Mouse (Mus musculus) layer of hippocampus, adult 2 months (tissue): ENCODE data around the gene Dnm3. TPM values are rescaled to one million over a fixed set of nuclear protein-coding genes. Genes with fewer than 3 reads are reported as not detected.

Experiments used
- DNase-seq, 2 experiments: peaks; one replicate each; pipeline ENCODE4 v3.0.0; 2022; ENCODE audit warnings: low spot score in 2 of 2
- H3K27ac ChIP-seq: fragments of 200-600 bp; 2 replicates; pipeline ENCODE4 v1.8.1; 2022
- H3K4me3 ChIP-seq: fragments of 200-600 bp; 2 replicates; pipeline ENCODE4 v1.8.1; 2022; ENCODE audit warnings: mild to moderate bottlenecking
- CTCF ChIP-seq: fragments of 200-600 bp; conservative IDR thresholded peaks from 2 replicates; pipeline ENCODE4 v1.8.1; 2022; ENCODE audit warnings: antibody characterized with exemption, mild to moderate bottlenecking, moderate library complexity
- total RNA-seq, 2 experiments: library from RNA; stranded (reverse); gene quantifications; 2 replicates each; pipeline ENCODE4 v1.2.3; 2021

Gene Dnm3
- total RNA-seq, 2 experiments from 2014 or later: 78.5 to 79.1 TPM

DNA sequence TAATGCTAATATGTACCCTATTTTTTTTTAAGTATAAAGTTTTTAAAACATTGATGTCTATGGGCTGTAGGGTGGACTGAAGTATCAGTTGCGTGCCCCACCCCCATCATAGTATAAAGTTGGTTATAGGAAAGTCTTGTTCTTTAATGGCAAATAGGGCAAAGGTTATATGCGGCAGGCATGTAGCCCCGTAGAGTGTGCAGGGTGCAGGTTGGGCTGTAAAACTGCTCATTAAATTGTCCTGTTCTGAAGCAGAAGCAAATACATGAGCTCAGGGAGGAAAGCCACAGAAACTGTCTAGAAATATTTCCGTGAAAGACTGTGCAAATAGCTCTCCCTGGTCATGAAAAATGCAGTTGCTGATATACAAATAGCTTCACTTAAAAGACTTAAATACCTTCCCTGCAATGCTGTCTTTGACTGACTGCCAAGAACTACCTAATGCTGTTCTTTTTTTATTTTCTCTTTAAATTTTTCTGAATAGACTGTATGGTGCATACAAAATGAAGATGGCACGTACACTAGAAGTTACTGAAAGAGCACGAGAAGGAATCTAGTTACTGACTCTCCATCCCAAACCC is 440.6 kb downstream of the Dnm3 start:
- TF ChIP-seq CTCF: no peak
- DNase-seq: no peak
- peak overlapping the region; percentile 19; the same call in 1 of the 2 replicates for H3K27ac ChIP-seq
- no peak overlapping the region for H3K4me3 ChIP-seq

GRCm38 (mm10) chr1:162036461-162036835 is 441.4 kb downstream of the Dnm3 start:
- no peak for TF ChIP-seq CTCF
- Histone ChIP-seq H3K27ac (0 out of 2 replicates have a peak overlapping the region, but pooled peaks have one; percentile 10), H3K4me3 (no peak overlapping the region)
- DNase-seq: no peak

DNA sequence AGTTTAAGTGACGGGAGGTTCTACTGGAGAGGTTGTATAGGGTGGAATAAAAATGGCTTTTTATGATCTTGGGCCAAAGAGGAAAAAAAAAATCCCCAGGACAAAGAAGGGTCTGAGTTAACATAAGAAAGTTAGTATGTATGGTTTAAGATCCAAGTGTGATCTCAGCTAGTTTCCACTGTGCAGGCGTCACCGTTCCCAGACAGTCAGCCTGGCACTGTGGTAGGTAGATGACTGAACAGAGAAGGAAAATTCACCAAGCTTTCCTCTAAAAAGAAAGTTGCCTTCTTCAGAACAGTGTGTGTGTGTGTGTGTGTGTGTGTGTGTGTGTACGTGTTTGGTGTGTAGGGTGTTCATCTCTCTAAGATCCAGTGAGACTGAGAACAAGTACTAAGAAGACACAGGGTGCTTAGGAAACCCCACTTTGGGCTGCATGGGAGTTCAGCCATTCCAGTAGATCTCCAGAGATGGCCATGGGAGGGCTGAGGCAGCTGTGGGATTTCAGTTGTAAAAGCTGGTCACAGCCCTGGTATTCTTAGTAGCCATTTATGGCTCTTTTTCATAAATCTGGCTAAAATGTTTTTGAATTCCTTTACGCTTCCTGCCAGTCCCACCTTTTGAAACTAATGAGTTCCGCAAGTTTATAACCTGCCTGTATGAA is 441.9 kb downstream of the Dnm3 start:
- no peak for DNase-seq
- no peak for TF ChIP-seq CTCF
- Histone ChIP-seq H3K27ac (no peak overlapping the region), H3K4me3 (no peak overlapping the region)

GRCm38 (mm10) chr1:162023681-162024270 is 454.1 kb downstream of the Dnm3 start:
- no peak for TF ChIP-seq CTCF
- no peak for DNase-seq
- Histone ChIP-seq H3K27ac (no peak overlapping the region), H3K4me3 (no peak overlapping the region)

GRCm38 (mm10) chr1:162020766-162021165 is 457.1 kb downstream of the Dnm3 start:
- TF ChIP-seq CTCF: no peak
- Histone ChIP-seq H3K27ac (no peak overlapping the region), H3K4me3 (no peak overlapping the region)
- no peak for DNase-seq

- DNase-seq: no peak
- TF ChIP-seq CTCF: no peak
- H3K4me3 ChIP-seq: no peak overlapping the region
- H3K27ac ChIP-seq: no peak overlapping the region
Observed at GRCm38 (mm10) chr1:162020303-162020731, 457.5 kb downstream of the Dnm3 start.

- no peak overlapping the region for H3K27ac ChIP-seq
- no peak for DNase-seq
- H3K4me3 ChIP-seq: no peak overlapping the region
- no peak for TF ChIP-seq CTCF
Observed at GRCm38 (mm10) chr1:162018601-162018977, 459.2 kb downstream of the Dnm3 start.

GRCm38 (mm10) chr1:162017975-162018600 is 459.7 kb downstream of the Dnm3 start:
- Histone ChIP-seq H3K27ac (no peak overlapping the region), H3K4me3 (no peak overlapping the region)
- no peak for TF ChIP-seq CTCF
- no peak for DNase-seq

DNA sequence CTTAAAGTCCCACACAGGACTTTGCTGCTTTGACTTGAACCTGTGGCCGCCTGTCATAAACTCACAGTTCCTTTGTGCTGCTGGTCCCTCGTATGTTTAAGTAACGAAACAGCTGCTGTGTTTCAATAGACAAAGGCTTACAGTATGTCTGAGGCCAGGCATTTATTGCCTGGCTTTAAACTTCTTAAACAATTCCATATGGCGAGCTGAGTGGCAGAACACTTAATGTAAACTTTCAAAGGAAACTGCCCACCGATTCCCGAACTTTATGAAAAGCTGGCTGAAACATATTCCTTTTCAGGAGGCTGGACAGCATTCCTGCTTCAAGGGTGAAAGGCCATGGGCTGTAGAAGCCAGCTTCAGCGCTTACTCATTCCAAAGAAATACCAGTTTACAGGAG is 460.9 kb downstream of the Dnm3 start:
- H3K27ac ChIP-seq: no peak overlapping the region
- TF ChIP-seq CTCF: no peak
- no peak for DNase-seq
- H3K4me3 ChIP-seq: no peak overlapping the region

GRCm38 (mm10) chr1:162015247-162015862 is 462.5 kb downstream of the Dnm3 start:
- TF ChIP-seq CTCF: no peak
- no peak for DNase-seq
- Histone ChIP-seq H3K27ac (no peak overlapping the region), H3K4me3 (no peak overlapping the region)

- Histone ChIP-seq H3K4me3 (no peak overlapping the region), H3K27ac (no peak overlapping the region)
- DNase-seq: no peak
- TF ChIP-seq CTCF: no peak
Observed at GRCm38 (mm10) chr1:162013561-162013960, 464.3 kb downstream of the Dnm3 start.

GRCm38 (mm10) chr1:162011523-162012245 is 466.1 kb downstream of the Dnm3 start:
- no peak overlapping the region for H3K27ac ChIP-seq
- TF ChIP-seq CTCF: no peak
- H3K4me3 ChIP-seq: no peak overlapping the region
- DNase-seq: no peak
